Mouse (Mus musculus) cortical plate, adult 2 months (tissue): Measurements from ENCODE around the gene C2.

Experiments used
- CTCF ChIP-seq: fragments of 200-500 bp; IDR thresholded peaks from 2 replicates; pipeline ENCODE4 v1.5.1; 2011; ENCODE audit warnings: mild to moderate bottlenecking, control low read depth, low read length; ENCODE audit not compliant: insufficient read depth; ENCODE audit errors: extremely low read depth
- POLR2A ChIP-seq: fragments of 200-500 bp; IDR thresholded peaks from 2 replicates; pipeline ENCODE4 v1.6.1; 2011; ENCODE audit warnings: mild to moderate bottlenecking, low read length, control low read depth; ENCODE audit not compliant: insufficient read depth; ENCODE audit errors: extremely low read depth

DNA sequence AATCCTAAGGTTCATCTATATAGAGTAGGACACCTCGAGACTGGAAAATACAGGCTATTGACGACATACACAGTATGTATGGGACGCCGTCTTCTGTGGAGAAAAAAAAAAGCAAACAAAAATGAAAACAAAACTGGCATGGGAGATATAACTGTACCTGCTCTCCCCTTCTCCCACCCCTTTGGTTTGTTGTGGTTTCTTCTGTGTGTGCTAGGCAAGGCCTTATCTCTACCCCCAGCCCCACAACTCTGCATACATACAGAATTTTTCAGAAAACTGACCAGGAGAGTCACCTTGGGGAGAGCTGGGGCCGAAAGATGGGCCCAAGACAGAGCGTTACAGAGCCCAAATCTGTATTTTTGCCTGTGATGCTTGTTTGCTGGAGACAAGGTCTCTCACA lies 13.4 kb downstream of the C2 start:
- TF ChIP-seq POLR2A = no peak
- TF ChIP-seq CTCF = no peak
